Mouse (Mus musculus): ENCODE results near the gene Adcy6. TPM values are rescaled to one million over a fixed set of nuclear protein-coding genes. Genes with fewer than 3 reads are reported as not detected.
A peak's percentile ranks its signal among the peaks of the same experiment; 100 is the strongest.
"Not testable (repeated sequence)": the region's sequence is repeated elsewhere in the genome, so short reads cannot be mapped to it uniquely, and the experiment has no call there.

Gene Adcy6
- total RNA-seq, 2 experiments from 2014 or later = 55.1 to 56.6 TPM

DNA sequence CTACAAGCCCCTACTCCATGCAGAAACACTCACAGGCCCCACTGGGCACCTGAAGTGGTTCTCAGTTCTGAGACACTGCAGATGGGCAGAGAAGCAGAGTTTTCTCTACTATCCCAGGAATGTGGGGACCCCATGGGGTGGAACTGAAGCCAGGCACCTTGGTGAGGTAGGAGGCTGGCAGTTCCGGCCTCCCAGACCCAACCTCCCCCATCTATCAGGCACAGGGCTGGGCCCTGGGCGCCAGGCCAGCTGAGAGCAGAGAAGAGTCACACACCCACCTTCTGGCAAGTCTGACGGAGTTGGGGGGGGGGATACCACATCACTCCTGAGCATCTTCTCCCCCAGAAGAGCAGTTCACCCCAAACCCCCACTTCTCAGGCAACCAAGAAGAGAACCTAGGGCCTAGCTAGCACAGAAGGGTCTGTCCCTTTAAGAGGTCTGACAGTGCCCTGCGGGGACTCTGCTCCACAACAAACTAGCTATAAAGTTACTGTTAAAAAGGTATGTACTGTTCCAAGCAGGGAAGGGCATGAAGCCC, 6.9 kb downstream of the Adcy6 start:
- intact Hi-C loops (cut with DNase I) = no loop called here
- no peak for DNase-seq

DNA sequence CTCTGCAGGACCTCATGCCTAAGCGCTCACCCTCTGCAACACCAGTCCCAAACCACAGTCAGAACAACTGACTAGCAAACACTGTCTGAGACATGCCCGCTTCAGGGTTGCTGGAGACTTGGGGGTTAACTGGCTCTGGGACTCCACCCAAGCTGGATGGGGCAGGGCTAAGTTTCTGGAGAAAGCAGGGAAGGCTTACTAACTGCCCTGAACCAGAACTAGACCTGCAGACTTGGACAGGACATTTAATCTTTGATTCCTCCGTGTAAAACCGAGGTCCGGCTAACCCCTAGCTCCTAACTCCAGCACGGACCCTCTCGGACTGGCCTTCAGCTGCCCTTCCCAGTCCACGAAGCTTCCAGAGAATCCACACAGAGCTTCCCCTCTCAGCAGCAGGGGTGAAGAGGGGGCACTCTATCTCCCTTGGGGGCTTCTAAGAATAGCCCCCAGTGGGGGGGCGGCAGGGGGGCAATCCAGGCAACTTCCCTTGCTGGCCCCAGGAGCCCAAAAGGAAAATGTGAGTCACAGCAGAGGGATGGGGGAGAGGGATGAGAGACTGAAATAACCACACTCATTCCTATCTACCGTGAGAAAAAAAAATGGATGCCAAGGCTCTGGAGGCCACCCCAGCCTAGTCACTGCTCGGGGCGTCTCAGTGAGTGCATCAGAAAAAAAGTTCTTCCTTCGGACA, 7.5 kb downstream of the Adcy6 start:
- no peak for DNase-seq
- intact Hi-C loops (cut with DNase I) = no loop called here

DNA sequence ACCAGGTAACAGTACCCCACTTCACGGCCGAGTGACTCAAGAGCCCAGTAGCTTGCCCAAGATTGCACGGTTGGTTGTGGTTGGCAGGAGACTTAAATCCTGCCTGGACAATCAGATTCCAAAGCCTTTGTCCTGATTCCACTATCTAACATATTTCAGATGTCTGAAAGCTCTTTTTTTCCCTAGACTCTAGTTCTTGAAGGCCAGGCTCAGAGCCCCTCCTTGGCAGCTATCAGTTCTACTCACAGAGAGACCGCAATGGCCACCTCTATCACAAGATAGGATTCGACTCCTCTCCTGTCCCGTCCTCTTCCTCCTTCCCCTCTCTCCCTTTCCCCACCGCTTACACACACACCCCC, 8.1 kb downstream of the Adcy6 start:
- intact Hi-C loops (cut with DNase I) = no loop called here
- DNase-seq = no peak

DNA sequence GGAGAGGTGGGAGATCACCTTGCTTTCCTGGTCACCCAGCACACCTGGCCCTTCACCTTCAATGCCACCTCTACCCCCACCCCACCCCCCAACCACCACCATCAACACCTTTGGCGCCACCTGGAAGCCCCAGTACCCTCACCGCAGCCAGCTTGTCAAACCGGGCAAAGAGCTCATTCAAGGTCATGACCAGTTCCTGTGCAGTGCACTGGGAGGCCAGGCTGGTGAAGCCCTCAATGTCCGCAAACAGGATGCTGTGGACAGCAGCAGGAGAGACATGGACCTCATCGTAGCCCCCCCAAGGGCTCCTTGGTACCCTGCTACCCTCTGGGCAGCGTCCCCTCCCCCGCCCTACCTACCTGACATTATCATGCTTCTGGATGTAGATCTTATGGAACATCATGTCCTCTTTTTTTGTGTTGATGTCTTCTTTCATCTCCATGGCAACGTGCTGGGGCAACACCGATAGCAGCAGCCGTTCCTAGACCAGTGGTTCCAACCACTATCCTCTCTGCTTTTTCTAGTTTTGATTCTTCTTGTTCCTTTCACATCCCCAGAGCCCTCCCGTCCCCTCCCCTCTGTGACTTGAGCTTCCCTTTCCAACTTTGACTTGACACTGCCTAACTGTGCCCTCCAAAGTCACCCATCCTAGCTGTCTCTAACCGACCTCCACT, 9.7 kb downstream of the Adcy6 start:
- no peak for DNase-seq
- intact Hi-C loops (cut with DNase I) = no loop called here

DNA sequence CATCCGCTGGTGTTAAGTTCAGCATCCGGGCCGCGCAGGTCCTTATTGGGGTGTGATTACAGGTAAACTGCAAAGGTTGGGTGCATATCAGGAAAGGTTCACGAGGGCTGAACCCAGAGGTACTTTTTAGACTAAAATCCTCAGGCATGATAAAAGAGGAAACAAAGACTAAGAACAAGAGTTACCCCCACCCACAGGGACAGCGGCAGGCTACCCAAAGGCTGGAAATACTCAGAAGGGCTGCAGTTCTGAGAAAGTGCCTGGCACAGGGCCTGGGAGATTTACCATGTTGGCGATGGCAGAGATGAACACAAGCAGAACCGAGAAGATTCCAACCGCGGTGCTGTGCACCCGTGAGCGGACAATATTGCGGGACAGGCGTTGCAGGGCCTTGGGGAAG, 13.3 kb downstream of the Adcy6 start:
- intact Hi-C loops (cut with DNase I) = no loop called here
- DNase-seq = no peak

DNA sequence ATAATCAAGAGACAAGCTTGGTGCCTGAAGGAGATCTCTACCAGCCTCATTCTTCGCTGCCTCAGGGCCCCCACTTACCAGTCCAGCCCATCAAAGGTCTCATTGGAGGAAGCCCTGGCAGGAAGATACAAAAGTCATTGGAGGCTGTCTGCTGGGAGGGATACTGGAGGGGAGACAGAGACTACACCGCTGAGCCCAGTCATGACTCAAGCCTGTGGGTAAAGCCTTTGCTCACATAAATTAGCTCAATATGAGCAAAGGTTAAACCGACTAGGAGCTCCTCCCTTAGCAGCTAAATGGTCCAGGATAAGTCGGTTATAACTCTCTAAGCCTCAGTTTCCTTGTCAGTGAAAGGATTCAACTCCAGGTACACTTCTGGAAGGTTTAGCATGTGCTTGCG, 14.8 kb downstream of the Adcy6 start:
- intact Hi-C loops (cut with DNase I) = no loop called here

DNA sequence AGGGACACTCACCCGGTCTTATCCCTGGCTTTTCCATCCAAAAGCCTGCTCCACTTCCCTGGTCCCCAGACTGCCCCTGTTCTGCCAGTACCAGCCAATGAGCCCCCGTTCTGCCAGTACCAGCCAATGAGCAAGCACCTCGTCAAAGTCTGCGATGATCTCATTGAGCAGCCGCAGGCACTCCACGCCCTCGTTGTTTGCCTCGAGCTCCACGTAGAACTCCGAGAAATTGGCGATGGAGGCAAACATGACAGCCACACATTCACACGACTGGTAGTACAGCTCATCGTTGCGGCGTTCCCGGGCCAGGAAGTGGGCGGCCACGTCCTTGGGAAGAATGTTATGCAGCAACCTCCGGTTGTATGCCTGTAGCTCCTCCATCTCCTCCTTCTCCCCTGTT, 15.7 kb downstream of the Adcy6 start:
- intact Hi-C loops (cut with DNase I) = no loop called here
- no peak for DNase-seq

More for the DNA sequence above, 14.8 kb downstream of the Adcy6 start:
- DNase-seq = no peak

DNA sequence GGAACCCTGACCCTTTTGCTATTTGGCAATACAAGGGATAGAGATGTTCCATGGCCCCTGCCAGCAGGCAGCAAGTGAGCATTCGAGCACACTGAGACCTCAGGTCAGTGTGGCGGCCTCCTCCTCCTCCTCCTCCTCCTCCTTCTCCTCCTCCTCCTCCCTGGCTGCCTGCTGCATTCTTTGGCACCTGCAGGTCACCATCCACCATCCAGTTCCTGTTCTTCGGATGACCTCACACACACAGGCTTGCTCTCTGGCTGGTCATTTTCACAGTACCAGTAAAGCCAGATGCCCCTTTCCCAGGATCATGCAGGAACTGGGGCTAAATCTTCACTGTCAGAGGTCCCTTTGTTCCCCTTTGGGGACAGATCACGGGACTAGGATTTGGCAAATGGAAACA, 18.5 kb downstream of the Adcy6 start:
- DNase-seq = no peak
- intact Hi-C loops (cut with DNase I) = no loop called here

DNA sequence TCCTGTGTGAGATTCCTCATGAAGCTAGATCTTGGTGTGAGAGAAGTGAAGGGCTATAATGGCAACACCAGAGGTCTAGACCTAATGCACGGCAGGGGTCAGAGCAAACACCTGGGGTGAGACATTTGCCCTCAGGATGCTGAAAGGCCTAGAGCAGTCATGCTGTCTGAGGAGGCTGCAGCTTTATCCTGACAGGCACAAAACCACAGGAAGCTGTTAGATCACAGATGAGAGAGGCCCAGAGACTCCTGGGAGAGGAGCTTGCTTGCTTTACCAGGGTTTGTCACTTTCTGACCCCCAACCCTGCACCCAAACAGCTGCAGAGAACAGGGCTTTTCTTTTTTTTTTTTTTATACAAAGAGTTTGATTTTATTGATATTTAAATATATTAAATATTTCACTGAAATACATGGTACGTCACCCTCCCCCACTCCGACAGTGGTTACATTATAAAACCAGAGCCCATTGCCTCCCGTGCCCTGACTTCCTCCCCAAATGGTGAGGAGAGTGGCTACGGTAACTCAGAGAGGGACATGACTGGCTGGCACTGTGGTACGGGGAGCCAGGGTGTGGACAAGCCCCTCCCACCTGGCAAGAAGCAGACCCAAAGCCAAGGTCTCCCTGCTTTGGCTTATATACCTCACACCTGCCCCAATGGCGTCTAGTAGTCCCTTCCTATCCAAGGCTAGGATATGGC, 20.1 kb downstream of the Adcy6 start:
- no peak for DNase-seq
- intact Hi-C loops (cut with DNase I) = no loop called here

DNA sequence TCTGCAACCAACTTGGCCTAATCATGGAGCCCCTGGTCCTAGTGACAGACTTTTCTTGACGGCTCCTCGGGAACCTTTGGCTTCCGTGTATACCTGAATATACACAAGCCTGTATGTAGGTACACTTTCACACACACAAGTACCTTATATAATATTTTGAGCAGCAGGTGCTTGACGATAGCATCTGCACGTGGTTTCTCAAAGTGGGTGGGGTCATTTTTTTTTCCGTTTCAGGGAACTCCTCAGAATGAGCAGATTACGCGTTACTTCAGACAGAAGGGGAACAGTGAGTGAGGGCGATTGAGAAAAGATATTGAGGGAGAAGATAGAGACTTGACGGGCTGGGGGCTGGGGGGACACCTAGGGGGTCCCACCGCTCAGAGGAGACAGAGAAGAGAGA, 22.1 kb downstream of the Adcy6 start:
- DNase-seq = no peak
- intact Hi-C loops (cut with DNase I) = no loop called here

DNA sequence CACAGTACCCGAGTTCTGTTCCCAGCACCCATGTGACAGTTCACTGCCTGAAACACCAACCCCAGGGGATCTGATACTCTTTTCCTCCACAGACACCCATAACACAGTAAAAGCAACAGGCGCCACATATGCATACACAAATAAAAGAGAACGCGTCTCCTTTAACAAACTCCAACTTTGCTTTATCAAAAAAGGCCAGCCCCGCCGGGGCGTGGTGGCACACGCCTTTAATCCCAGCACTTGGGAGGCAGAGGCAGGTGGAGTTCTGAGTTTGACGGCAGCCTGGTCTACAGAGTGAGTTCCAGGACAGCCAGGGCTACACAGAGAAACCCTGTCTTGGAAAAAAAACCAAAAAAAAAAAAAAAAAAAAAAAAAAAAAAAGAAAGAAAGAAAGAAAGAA, 23.7 kb downstream of the Adcy6 start:
- intact Hi-C loops (cut with DNase I); DNase-seq: not testable (repeated sequence)

DNA sequence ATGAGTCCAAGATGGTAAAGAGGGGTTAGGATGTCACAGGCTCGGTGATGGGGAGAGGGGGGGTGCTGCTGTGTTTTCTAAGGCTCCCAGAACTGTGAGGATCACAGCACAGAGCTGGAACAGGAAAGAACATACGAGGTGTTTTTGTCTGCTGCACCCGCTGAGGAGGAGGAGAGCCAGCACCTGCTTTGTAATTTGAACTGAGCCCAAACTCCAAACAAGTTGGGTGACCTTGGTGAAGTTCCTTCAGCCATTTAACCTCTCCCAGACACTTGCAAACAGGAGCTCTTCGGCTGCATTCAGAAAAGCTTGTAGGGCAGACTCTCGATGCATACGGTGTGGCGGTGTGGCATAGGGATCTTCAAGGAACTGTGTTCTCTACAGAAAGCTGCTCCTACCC, 24.5 kb downstream of the Adcy6 start:
- DNase-seq = no peak
- intact Hi-C loops (cut with DNase I) = no loop called here

DNA sequence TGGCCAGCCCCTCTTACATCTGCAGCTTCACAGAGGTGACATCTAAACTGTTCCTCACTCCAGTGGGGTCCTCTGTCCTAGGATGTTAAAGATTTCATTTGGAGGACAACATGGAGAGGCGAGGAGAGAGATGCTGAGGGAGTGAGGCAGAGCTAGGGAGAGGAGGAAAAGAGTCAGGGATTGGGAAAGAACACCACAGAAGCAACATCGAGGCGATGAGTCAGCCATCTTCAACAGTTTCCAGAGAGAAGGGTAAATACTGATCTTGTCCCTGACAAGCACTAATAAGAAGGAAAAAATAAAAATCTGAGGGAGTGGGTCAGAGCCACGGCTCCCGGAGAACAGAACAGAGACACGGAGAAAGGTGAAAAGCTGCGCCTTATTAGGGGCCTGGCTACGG, 26.9 kb downstream of the Adcy6 start:
- DNase-seq = no peak
- intact Hi-C loops (cut with DNase I) = loop anchor here (5.0 kb wide), 1 partner anchor 34 kb away; no protein-coding TSS in a partner anchor

DNA sequence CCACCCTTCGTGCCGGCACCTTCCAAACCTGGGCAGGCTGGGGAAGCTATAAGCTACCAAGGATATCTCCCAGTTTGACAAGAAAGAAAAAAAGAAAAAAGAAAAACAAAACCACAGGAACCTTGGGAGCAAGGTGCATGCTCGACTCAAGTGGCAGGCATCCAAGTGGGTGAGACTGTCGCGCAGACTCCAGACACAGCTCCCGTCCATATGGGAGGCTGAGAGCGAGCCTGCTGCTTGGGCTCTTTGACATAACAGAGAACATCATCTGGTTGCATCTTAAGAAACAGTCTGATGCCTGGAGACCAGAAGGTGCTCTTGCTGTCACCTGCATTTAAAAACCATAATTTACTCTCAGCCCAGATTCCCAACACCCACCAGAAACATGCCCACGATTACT, 27.5 kb downstream of the Adcy6 start:
- intact Hi-C loops (cut with DNase I) = loop anchor here (5.0 kb wide), 1 partner anchor 35 kb away; no protein-coding TSS in a partner anchor
- DNase-seq = no peak

DNA sequence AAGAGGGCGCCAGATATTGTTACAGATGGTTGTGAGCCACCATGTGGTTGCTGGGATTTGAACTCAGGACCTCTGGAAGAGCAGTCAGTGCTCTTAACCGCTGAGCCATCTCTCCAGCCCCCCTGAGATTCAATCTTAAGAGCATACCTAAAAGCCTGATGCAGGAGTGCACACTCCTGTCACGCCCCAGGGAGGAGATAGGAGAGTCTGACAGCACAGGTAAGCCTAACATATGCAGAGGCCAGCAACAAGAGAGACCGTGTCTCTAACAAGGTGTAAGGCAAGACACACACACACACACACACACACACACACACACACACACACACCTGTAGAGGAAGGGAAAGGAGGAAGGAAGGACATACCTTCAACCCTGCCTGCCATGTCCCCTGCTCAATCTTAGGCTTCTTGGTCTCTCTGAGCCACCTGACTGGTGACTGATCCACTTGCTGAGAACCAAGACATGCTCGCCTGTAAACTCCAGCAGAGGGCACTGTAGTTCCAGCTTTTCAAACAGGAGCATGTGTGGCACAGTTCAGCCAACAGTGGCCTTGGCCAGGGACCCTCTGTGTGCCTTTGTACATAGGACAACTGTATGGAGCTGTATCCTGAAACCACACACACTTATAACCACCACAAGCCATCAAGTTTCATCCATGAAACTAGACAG, 29.9 kb downstream of the Adcy6 start:
- intact Hi-C loops (cut with DNase I) = loop anchor here (5.0 to 10.0 kb wide), 2 partner anchors 37 to 215 kb away; no protein-coding TSS in a partner anchor
- peak; percentile 84 for DNase-seq

DNA sequence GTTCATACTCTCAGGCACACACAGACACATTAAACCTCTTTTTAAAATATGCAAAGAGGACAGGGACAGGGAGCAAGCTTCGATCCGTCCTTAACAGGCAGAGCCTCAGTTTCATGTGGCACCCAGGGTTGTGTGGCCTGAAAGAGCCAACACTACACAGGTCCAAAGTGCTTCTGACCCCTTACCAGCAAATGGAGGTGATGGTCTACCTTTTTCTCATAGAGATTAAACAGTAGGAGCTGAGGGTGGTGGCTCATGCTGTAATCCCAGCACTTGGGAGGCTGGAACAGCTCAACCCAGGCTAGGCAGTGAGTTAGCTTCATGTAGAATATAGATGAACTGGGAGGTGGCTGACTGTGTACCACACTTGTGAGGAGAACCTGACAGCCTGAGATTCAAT, 30.6 kb downstream of the Adcy6 start:
- intact Hi-C loops (cut with DNase I) = loop anchor here (10.0 kb wide), 1 partner anchor 215 kb away; no protein-coding TSS in a partner anchor
- DNase-seq = no peak

DNA sequence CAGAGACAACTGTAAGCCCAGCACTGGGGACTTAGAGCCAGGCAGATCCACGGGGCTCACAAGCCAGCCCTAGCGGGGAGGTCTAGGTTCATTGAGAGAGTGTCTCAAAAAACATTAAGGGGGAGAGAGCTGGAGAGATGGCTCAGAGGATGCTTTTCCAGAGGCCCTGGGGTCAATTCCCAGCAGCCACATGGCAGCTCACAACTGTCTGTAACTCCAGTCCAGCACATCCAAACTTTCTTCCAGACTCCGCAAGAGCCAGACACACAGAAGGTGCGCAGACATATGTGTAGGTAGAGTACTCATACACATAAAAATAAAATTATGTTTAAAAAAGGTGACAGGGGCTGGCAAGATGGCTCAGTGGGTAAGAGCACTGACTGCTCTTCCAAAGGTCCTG, 36.6 kb downstream of the Adcy6 start:
- intact Hi-C loops (cut with DNase I) = loop anchor here (10.0 kb wide), 1 partner anchor 222 kb away; no protein-coding TSS in a partner anchor
- DNase-seq = no peak

DNA sequence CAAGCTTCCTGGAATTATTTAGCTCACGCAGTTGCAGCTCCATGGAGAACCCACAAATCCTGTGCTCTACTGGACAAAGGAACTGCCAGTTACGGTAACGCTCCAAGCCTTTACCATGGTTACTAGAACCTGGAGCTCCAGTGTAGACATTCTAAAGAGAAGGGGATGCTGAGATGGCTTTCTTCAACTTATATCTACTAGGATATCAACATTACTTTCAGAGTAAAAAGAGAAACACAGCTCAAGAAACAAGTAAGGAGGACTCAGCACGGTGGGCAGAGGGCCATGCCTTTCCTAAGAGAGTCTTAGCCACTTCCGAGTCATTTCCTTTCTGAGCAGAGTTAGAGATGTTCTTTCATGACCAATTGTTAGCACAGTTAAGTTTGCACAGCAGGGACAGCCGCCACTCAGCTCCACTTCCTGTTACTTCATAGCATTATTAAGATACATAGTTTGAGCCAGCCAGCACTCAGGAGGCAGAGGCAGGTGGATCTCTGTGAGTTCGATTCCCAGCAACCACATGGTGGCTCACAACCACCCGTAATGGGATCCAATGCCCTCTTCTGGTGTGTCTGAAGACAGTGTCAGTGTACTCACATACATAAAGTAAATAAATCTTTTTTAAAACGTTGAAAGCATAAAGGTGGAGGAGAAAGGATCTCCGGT, 38.9 kb downstream of the Adcy6 start, which contains the start of the genes Ccnt1 and 4930415O20Rik:
Gene Ccnt1 (minus strand): TSS at position 51 of the 666 bp plus-strand sequence.
Gene 4930415O20Rik (plus strand): TSS at position 132 of the 666 bp plus-strand sequence.
- intact Hi-C loops (cut with DNase I) = loop anchor here (10.0 kb wide), 1 partner anchor 224 kb away; no protein-coding TSS in a partner anchor
- DNase-seq = no peak

DNA sequence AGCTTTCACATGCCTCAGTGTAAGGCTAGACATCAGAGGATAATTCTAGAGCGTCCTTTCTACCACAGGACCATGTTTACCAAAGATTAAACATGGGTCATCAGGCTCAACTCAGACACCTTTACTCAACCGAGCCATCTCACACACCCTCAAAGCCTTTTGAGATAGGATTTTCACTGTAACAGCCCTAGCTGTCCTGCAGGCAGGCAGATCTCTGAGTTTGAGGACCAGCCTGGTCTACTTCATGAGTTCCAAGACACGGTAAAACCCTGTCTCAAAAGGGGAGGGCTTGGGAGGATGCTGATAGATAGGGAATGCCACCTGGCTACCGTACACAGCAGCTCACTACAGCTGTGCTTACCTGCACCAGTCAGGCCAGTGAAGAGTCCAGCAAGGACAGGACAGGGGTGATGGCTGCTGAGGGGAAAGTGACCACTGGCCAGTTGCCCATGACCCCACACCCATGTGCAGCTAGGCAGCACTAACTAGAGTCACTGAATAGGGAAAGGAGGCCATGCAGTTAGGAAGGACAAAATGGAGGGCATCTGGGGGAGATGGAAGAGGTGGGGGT, 40.0 kb downstream of the Adcy6 start:
- no peak for DNase-seq
- intact Hi-C loops (cut with DNase I) = loop anchor here (10.0 kb wide), 1 partner anchor 225 kb away; no protein-coding TSS in a partner anchor

DNA sequence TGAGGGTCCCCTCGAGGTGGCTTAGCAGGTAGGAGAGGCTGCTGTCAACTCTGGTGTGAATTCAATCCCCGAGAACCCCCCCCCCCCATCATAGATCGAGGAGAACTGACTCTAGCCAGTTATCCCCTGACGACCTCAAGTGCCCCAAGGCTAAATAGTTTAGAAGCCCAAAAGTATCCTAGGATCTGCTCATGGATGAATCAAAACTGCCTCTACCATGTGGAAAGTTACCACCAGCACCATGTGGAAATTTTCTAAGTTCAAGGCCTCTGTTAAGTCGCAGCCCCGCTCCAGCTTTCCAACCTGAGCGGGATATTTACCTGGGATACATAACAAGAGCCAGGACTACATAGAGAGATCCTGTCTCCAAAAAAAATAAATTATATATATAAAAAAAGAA, 40.7 kb downstream of the Adcy6 start:
- intact Hi-C loops (cut with DNase I) = no loop called here
- DNase-seq = no peak

Data from left cerebral cortex, postnatal 4 days (tissue).